ENCODE assay signal across 19 mouse cellular contexts in genomic region chr11:107252026-107252425, GRCm38 (mm10).
"Had no signal": no experiment of that assay in that cellular context is flagged by ENCODE, and none has a peak within 500 bp of the region (broad histone marks: within the 10 kb centered on the region; RNA-seq: fewer than 3 reads in every experiment).

No protein-coding gene starts in this region.

- ATAC-seq: liver, postnatal 0 days; lung, postnatal 0 days; midbrain, embryonic 13.5 days; midbrain, embryonic 16.5 days had no signal

- H3K27ac ChIP-seq: kidney, postnatal 0 days; left cerebral cortex, adult 2 months; limb, embryonic 12.5 days; limb, embryonic 15.5 days; liver, embryonic 14.5 days; macrophage; midbrain, embryonic 10.5 days; midbrain, embryonic 13.5 days; neural tube, embryonic 13.5 days; stomach, embryonic 15.5 days had no signal

- H3K4me3 ChIP-seq: left cerebral cortex, adult 2 months; limb, embryonic 12.5 days; limb, embryonic 15.5 days; midbrain, embryonic 10.5 days; midbrain, embryonic 13.5 days; myocyte; neural tube, embryonic 13.5 days; stomach, embryonic 15.5 days had no signal

- DNase-seq: kidney, postnatal 36 days; layer of hippocampus, postnatal 36 days; retina, postnatal 1 day; right cerebral cortex, postnatal 25 days; spleen, adult 18-20 months had no signal
